Mouse (Mus musculus) limb, embryonic 15.5 days (tissue): Measurements from ENCODE around the gene Ncoa3. TPM values are rescaled to one million over a fixed set of nuclear protein-coding genes. Genes with fewer than 3 reads are reported as not detected.
A peak's percentile ranks its signal among the peaks of the same experiment; 100 is the strongest.

Source experiments
- ATAC-seq: fragments of 200-750 bp; cut with Nextera tagmentation; 2 replicates; pipeline ENCODE4 v1.8.0; 2017; ENCODE audit warnings: low read depth, moderate TSS enrichment; ENCODE audit not compliant: insufficient number of reproducible peaks, low FRiP score, low TSS enrichment
- H3K27ac ChIP-seq: fragments of 300-500 bp; sonication (generic); 2 replicates; pipeline ENCODE4 v1.5.1; 2015; ENCODE audit warnings: moderate library complexity, mild to moderate bottlenecking, inconsistent platforms
- H3K27me3 ChIP-seq: fragments of 300-500 bp; sonication (generic); 2 replicates; pipeline ENCODE4 v1.6.1; 2015; ENCODE audit warnings: inconsistent platforms
- H3K36me3 ChIP-seq: fragments of 300-500 bp; sonication (generic); 2 replicates; pipeline ENCODE4 v1.6.1; 2015; ENCODE audit warnings: inconsistent platforms
- H3K4me1 ChIP-seq: fragments of 300-500 bp; sonication (generic); 2 replicates; pipeline ENCODE4 v1.6.1; 2015; ENCODE audit warnings: inconsistent platforms
- H3K4me2 ChIP-seq: fragments of 300-500 bp; sonication (generic); 2 replicates; pipeline ENCODE4 v1.6.1; 2015; ENCODE audit warnings: mild to moderate bottlenecking, inconsistent platforms
- H3K4me3 ChIP-seq: fragments of 300-500 bp; sonication (generic); 2 replicates; pipeline ENCODE4 v1.5.1; 2015; ENCODE audit warnings: mild to moderate bottlenecking, inconsistent platforms
- H3K9ac ChIP-seq: fragments of 300-500 bp; sonication (generic); 2 replicates; pipeline ENCODE4 v1.6.1; 2015; ENCODE audit warnings: inconsistent platforms
- H3K9me3 ChIP-seq: fragments of 300-500 bp; sonication (generic); 2 replicates; pipeline ENCODE4 v1.6.1; 2016; ENCODE audit warnings: inconsistent platforms
- WGBS: fragments of 180-500 bp; shearing (Covaris S2); methylation state at CpG from one replicate; pipeline ENCODE4 v1.1.7; 2015; 5-methylcytosine and 5-hydroxymethylcytosine counted together
- polyA plus RNA-seq: library from polyadenylated mRNA; unstranded; fragments of >200 nt; fragmentation: Nextera tagmentation; extraction: Ambion mirVana; gene quantifications from 2 replicates; pipeline ENCODE4 v1.2.1, GENCODE M21; 2015

The Ncoa3 gene
- polyA plus RNA-seq, 1 experiment from 2014 or later, result 15.4 TPM

DNA sequence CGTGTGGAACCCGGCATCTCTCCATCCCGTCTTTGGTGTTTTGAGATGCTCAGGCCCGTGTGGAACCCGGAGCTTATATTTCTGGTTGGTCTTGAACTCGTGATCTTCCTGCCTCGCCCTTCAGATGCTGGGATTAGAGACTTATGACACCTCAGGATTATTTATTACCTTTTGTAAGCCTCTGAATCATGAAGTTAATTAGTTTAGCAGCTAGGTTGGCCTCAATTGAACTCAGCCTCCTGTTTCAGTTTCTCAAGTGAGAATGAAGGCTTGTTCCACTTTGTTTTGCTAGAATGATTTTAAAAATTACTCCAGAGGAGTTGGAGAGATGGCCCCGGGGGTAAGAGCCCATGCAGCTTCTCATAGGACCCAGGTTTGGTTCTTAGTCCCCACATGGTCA lies 3.3 kb downstream of the Ncoa3 start:
- H3K27me3 ChIP-seq, result no peaks in the 10 kb centered on the region
- H3K27ac ChIP-seq, result no peak overlapping the region
- 80% methylated on average over 8 of the region's 8 CpGs for WGBS
- no peak for ATAC-seq
- no peaks in the 10 kb centered on the region for H3K36me3 ChIP-seq
- no peak overlapping the region for H3K4me2 ChIP-seq
- no peaks in the 10 kb centered on the region for H3K9me3 ChIP-seq
- no peak overlapping the region for H3K9ac ChIP-seq
- H3K4me1 ChIP-seq, result peaks cover 42% of the 10 kb centered on the region
- H3K4me3 ChIP-seq, result no peak overlapping the region

DNA sequence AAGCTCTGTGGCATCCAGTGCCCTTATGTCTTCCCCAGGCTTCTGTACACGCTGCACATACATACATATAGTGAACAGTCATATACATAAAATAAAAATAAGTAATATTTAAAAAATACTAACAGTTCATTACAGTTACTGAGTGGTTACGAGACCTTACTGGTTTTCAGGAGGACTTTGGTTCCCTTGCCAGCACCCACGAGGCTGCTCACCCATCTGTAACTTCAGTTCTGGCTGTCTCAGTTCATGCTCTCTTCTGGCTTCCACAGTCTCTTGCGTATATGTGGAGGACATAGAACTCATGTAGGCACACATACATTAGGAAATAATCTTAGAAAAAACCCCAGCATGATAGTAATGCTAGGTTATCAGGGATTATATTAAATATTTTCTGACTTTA lies 3.7 kb downstream of the Ncoa3 start:
- Histone ChIP-seq H3K27ac (no peak overlapping the region), H3K4me1 (peaks cover 45% of the 10 kb centered on the region), H3K9me3 (no peaks in the 10 kb centered on the region), H3K4me2 (no peak overlapping the region), H3K27me3 (no peaks in the 10 kb centered on the region), H3K36me3 (no peaks in the 10 kb centered on the region), H3K9ac (no peak overlapping the region), H3K4me3 (no peak overlapping the region)
- 87% methylated on average over 4 of the region's 4 CpGs for WGBS
- no peak for ATAC-seq

DNA sequence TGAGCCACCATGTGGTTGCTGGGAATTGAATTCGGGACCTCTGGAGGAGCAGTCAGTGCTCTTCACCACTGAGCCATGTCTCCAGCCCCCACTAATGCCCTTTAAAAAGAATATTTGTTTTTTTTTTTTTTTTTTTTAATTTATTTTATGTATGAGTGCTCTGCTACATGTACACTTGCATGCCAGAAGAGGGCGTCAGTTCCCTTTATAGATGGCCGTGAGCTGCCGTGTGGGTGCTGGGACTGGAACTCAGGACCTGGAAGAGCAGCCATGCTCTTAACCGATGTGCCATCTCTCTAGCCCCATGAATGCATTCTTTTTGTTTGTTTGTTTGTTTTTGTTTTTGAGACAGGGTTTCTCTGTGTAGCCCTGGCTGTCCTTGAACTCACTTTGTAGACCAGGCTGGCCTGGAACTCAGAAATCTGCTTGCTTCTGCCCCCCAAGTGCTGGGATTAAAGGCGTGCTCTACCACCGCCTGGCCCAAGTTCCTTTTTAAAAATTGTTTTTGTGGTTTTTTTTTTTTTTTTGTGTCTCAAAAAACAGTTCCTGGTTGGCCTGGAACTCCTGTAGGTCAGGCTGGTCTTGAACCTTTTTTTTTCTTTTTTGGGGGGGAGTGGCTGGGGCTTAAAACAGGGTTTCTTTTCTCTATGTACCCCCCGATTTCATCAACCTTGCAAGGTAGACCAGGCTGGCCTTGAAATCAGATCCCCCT lies 5.0 kb downstream of the Ncoa3 start:
- Histone ChIP-seq H3K4me2 (no peak overlapping the region), H3K9ac (no peak overlapping the region), H3K4me1 (peaks cover 43% of the 10 kb centered on the region), H3K27me3 (no peaks in the 10 kb centered on the region), H3K9me3 (no peaks in the 10 kb centered on the region), H3K27ac (no peak overlapping the region), H3K4me3 (no peak overlapping the region), H3K36me3 (no peaks in the 10 kb centered on the region)
- ATAC-seq, result no peak
- 89% methylated on average over 8 of the region's 8 CpGs for WGBS

DNA sequence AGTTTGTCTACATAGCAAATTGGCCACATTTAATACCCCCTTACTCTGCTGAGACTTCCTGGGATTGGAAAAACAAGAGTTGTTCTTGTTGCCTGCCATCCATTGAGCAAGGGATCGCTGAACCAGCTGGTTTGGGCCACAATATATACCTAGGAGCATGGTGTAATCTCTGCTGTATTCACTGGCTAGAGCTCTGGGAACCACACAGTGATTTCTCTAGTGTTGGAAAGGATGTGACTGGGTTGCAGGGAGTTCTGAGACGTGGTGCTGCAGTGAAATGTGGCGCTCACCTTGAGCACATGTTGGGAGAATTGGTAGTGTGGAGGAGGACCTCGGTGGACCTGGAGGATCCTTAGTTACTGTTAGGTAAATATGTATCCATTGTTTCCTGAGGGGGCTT lies 6.5 kb downstream of the Ncoa3 start:
- Histone ChIP-seq H3K27me3 (no peaks in the 10 kb centered on the region), H3K27ac (no peak overlapping the region), H3K36me3 (no peaks in the 10 kb centered on the region), H3K4me3 (no peak overlapping the region), H3K4me2 (no peak overlapping the region), H3K4me1 (peaks cover 33% of the 10 kb centered on the region), H3K9ac (no peak overlapping the region), H3K9me3 (no peaks in the 10 kb centered on the region)
- no peak for ATAC-seq
- WGBS, result 43% methylated on average over 4 of the region's 4 CpGs

DNA sequence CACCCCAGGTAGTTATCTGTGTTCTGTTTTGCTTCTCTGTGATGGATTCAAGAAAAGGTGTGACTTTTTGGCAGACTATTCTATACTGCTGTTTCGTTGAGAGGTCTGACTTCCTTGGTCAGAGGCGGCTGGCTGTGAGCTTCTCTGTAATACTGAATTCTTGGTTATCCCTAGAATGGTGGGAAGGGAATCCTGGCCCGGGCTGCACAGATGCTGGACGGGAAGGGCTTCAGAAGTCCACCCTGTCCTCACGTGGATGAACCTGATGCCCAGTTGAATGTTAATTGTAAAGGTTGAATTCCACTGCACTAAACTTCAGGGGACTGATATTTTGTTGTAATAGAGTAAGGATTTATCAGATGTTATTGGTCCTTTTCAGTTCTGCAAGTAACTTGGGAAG lies 7.4 kb downstream of the Ncoa3 start:
- Histone ChIP-seq H3K27ac (no peak overlapping the region), H3K9me3 (no peaks in the 10 kb centered on the region), H3K27me3 (no peaks in the 10 kb centered on the region), H3K4me1 (peaks cover 29% of the 10 kb centered on the region), H3K4me3 (no peak overlapping the region), H3K9ac (no peak overlapping the region), H3K4me2 (no peak overlapping the region), H3K36me3 (no peaks in the 10 kb centered on the region)
- 22% methylated on average over 5 of the region's 5 CpGs for WGBS
- ATAC-seq, result no peak

DNA sequence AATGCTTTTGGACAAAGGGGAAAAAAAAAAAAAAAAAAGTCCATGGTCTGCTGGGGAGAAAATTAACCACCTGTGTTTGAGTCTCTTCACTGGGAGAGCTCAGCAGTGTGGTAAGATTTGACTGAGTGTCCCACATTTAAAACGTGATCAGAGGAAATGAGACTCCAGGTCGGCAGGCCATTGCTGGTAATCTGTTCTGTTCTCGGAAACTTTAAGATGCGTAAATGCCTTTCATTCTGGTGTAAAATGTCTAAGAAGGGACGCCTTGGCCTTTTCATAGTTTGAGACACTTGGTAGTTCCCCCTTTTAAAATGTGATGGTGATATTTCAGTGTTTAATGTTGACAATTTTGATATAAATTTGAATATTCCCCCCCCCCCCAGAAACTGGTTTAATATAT lies 7.8 kb downstream of the Ncoa3 start:
- Histone ChIP-seq H3K9ac (no peak overlapping the region), H3K27ac (no peak overlapping the region), H3K4me1 (peaks cover 29% of the 10 kb centered on the region), H3K27me3 (no peaks in the 10 kb centered on the region), H3K4me2 (no peak overlapping the region), H3K4me3 (no peak overlapping the region), H3K9me3 (no peaks in the 10 kb centered on the region), H3K36me3 (no peaks in the 10 kb centered on the region)
- 19% methylated on average over 5 of the region's 5 CpGs for WGBS
- ATAC-seq, result no peak

DNA sequence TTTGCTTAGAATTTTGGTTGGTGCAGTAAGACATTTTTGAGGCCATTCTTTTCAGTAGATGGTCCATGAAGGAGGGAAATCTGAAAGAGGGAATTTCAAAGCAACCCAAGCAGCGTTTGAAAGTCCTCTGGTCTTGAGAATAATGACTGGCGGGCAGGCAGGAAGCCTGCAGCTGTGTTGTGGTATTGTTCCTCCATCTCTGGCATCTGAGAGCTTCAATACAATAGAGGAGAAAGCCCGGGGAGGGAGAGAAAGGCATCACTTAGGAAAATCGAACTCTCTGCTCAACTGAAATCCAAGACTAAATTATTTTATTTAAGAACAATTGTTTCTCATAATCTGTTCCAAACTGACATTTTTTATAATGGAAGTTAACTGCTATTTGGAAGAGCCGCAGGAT lies 8.3 kb downstream of the Ncoa3 start:
- WGBS, result 36% methylated on average over 5 of the region's 5 CpGs
- ATAC-seq, result no peak

DNA sequence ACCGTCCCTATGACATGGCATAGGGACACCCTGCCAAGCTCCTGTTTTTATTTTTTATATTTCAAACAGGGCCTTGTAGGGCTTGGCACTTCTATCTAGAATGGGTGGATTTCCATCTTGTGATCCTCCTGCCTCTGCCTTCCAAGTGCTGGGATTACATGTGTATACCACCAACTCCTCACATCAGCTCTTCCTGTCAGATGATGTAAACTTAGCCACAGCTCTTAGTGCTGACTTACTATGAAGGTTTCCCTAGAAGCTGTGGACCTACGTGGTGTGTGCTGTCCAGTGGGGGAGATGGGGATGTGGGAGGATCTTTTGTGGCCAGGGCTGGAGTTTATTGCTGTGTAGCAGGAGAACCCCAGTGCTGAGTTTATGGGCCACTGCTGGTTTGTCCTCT lies 8.9 kb downstream of the Ncoa3 start:
- peaks cover 29% of the 10 kb centered on the region for H3K4me1 ChIP-seq
- 72% methylated on average over 2 of the region's 2 CpGs for WGBS
- ATAC-seq, result no peak
- no peak overlapping the region for H3K4me3 ChIP-seq
- no peak overlapping the region for H3K9ac ChIP-seq
- H3K27me3 ChIP-seq, result no peaks in the 10 kb centered on the region
- no peak overlapping the region for H3K4me2 ChIP-seq
- no peaks in the 10 kb centered on the region for H3K9me3 ChIP-seq
- peak overlapping the region; percentile 43; the same call in 1 of the 2 replicates for H3K27ac ChIP-seq
- no peaks in the 10 kb centered on the region for H3K36me3 ChIP-seq

More for the DNA sequence above, 8.3 kb downstream of the Ncoa3 start:
- Histone ChIP-seq H3K9ac (no peak overlapping the region), H3K4me2 (no peak overlapping the region), H3K27me3 (no peaks in the 10 kb centered on the region), H3K9me3 (no peaks in the 10 kb centered on the region), H3K4me3 (no peak overlapping the region), H3K36me3 (no peaks in the 10 kb centered on the region), H3K27ac (no peak overlapping the region), H3K4me1 (peaks cover 29% of the 10 kb centered on the region)

DNA sequence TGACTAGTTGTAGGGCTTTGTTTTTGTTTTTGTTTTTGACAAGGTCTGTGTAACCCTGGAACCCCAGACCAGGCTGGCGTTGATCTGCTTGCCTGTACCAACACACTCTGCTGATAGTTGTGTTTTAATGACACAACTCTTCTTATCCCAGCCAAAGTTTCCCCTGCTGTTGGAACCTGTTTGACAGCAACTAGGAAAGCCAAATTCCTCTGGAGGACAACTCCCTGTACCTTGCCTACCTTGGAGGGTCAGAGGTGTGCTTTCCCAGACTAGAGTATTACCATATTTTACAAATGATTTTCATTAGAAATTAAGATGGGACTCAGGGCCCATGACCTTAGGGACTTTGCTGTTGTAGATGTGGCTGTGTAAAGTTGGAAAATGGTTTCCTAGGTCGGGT lies 9.3 kb downstream of the Ncoa3 start:
- Histone ChIP-seq H3K27ac (peak overlapping the region; percentile 43), H3K4me2 (no peak overlapping the region), H3K4me1 (peaks cover 29% of the 10 kb centered on the region), H3K27me3 (no peaks in the 10 kb centered on the region), H3K36me3 (no peaks in the 10 kb centered on the region), H3K4me3 (no peak overlapping the region), H3K9ac (no peak overlapping the region), H3K9me3 (no peaks in the 10 kb centered on the region)
- no peak for ATAC-seq
- WGBS, result 52% methylated on average over 2 of the region's 2 CpGs

DNA sequence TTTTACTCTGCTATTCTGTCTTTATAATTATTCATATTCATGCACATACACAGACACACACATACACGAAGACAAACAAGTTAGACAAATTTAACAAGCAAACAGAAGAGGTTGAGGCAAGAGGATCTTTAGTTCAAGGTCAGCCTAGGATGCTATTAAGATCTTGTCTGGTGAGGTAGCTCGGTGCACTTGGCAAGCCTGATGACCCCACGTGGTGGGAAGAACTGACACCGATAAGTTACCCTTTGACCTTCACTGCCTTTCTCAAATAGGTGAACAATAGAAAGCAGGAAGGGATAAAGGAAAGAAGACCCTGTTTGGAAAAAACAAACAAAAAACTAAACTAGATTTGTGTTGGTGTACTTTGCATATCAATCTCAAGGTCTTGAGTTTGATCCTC lies 10.0 kb downstream of the Ncoa3 start:
- H3K4me3 ChIP-seq, result no peak overlapping the region
- no peak overlapping the region for H3K4me2 ChIP-seq
- no peak for ATAC-seq
- H3K27ac ChIP-seq, result 0 out of 2 replicates have a peak overlapping the region, but pooled peaks have one; percentile 43
- peaks cover 29% of the 10 kb centered on the region for H3K4me1 ChIP-seq
- H3K9me3 ChIP-seq, result no peaks in the 10 kb centered on the region
- H3K36me3 ChIP-seq, result no peaks in the 10 kb centered on the region
- 79% methylated on average over 4 of the region's 4 CpGs for WGBS
- no peak overlapping the region for H3K9ac ChIP-seq
- no peaks in the 10 kb centered on the region for H3K27me3 ChIP-seq

DNA sequence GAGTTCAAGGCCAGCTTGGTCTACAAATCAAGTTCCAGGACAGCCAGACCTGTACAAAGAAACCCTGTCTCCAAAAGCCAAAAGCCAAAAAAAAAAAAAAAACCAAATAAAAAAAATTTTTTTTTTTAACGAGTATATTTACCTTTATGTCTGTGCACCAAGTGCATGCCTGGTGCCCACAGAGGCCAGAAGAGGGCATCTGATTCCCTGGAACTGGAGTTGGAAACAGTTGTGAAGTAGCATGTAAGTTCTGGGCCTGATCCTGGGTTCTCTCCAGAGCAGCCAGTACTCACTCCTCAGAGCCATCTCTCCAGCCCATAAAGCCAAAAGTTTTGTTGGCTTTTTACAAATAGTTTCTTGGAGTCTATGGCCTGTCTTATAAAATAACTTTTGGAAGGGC lies 10.6 kb downstream of the Ncoa3 start:
- H3K4me3 ChIP-seq, result no peak overlapping the region
- no peak overlapping the region for H3K4me2 ChIP-seq
- WGBS, result 58% methylated on average over 1 of the region's 1 CpGs
- H3K9ac ChIP-seq, result no peak overlapping the region
- H3K9me3 ChIP-seq, result no peaks in the 10 kb centered on the region
- H3K4me1 ChIP-seq, result peaks cover 29% of the 10 kb centered on the region
- no peaks in the 10 kb centered on the region for H3K27me3 ChIP-seq
- no peak overlapping the region for H3K27ac ChIP-seq
- ATAC-seq, result no peak
- H3K36me3 ChIP-seq, result no peaks in the 10 kb centered on the region

DNA sequence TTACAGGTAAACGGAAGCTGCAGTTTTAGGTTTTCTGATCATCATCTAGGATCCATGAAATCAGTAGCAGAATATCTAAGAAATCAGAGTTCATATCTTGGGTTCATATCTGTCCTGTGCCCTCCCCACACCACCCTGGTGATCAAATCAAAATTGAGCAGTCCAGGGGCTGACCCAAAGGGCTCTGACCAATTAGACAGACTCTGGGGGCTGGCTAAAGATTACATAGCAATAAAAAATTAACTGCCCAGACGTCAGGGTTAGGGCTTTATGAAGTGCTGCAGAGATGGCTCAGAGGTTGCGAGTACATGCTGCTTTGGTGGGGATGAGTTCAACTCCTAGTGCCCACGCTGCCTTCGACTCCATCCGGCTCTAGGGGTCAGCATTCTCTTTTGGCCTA lies 14.6 kb downstream of the Ncoa3 start:
- 59% methylated on average over 6 of the region's 6 CpGs for WGBS
- no peak overlapping the region for H3K9ac ChIP-seq
- H3K4me1 ChIP-seq, result peaks cover 32% of the 10 kb centered on the region
- no peak overlapping the region for H3K4me3 ChIP-seq
- H3K36me3 ChIP-seq, result no peaks in the 10 kb centered on the region
- H3K9me3 ChIP-seq, result no peaks in the 10 kb centered on the region
- no peaks in the 10 kb centered on the region for H3K27me3 ChIP-seq
- no peak overlapping the region for H3K4me2 ChIP-seq
- no peak for ATAC-seq
- no peak overlapping the region for H3K27ac ChIP-seq
